Mouse (Mus musculus) cerebellum, adult 2 months (tissue): ENCODE data around the gene Ruvbl2.

Experiments
- CTCF ChIP-seq: fragments of 200-500 bp; IDR thresholded peaks from 2 replicates; pipeline ENCODE4 v1.5.1; 2011; ENCODE audit warnings: low read depth, mild to moderate bottlenecking, control low read depth, low read length, moderate library complexity, borderline replicate concordance; ENCODE audit not compliant: insufficient read depth
- POLR2A ChIP-seq: fragments of 200-500 bp; IDR thresholded peaks from 2 replicates; pipeline ENCODE4 v1.6.1; 2011; ENCODE audit warnings: low read length, control low read depth, borderline replicate concordance; ENCODE audit not compliant: insufficient read depth

DNA sequence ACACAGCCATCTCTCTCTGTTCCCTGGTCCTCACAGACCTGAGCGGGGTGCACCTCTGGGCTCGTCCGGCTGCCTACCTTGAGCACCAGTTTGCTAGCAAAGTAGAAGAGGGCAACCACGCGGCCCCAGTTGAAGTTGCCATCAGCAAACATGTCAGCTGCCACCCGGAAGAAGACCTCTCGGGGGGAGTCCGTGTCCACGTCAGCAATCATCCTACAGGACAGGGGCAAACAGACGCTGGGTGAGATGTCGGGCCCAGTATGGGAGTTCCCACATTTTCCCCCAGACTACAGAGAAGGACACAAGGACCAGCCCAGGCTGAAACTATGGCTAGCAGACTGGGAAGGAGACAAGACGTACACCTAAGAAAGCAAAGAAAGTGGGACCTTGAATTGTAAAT lies 27.2 kb upstream of the Ruvbl2 start:
- TF ChIP-seq CTCF = no peak
- no peak for TF ChIP-seq POLR2A
